Mouse (Mus musculus): Measurements from ENCODE around the gene A030005L19Rik. TPM values are rescaled to one million over a fixed set of nuclear protein-coding genes. Genes with fewer than 3 reads are reported as not detected.
"Not testable (repeated sequence)": the region's sequence is repeated elsewhere in the genome, so short reads cannot be mapped to it uniquely, and the experiment has no call there.

The A030005L19Rik gene
- total RNA-seq (2017) = 0.58 TPM in 1 of 3 replicates, not detected in the others

DNA sequence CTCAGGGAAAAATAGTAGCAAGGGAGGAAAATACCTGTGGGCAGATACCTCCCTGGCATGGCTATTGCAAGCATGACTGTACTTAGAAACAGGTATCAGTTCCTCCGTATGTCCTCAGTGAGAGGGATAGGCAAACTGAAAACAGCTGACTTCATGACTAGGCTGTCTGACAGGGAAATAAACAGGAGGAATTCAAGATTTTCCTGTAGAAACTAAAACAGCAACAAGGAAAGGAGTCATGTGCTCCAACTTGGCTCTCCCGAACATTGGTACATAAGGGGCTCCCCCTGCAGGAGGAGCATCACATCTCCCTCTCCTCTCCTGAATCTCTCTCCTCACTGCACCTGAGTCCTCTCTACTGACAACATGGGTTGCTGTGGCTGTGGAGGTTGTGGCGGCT is at the start of gene A030005L19Rik:
Gene A030005L19Rik (plus strand): TSS at position 301 of the 400 bp plus-strand sequence.
- ATAC-seq (replicated peaks; ENCODE audit: insufficient number of reproducible peaks, low FRiP score, low TSS enrichment, poor library complexity, severe bottlenecking) = no peak

DNA sequence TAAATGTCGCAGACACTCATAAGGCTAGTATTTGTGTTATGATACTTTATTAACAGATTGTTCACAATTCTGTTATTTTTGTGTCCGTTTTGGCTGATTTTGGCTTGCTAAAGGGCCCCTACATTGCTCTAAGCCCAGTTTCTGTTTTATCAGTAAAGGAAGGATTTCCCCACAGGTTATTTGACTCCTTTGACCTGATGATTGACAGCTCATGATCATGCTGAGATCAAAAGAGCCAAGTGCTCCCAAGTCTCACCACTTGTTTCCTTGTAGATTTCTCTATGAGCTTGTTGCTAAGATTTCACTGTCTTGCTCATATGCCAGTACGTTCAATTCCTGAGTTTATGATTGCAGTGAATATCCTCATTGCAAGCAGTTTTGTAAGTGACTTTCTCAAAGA is 42.9 kb upstream of the A030005L19Rik start:
- ATAC-seq (replicated peaks; ENCODE audit: insufficient number of reproducible peaks, low FRiP score, low TSS enrichment, poor library complexity, severe bottlenecking) = no peak

DNA sequence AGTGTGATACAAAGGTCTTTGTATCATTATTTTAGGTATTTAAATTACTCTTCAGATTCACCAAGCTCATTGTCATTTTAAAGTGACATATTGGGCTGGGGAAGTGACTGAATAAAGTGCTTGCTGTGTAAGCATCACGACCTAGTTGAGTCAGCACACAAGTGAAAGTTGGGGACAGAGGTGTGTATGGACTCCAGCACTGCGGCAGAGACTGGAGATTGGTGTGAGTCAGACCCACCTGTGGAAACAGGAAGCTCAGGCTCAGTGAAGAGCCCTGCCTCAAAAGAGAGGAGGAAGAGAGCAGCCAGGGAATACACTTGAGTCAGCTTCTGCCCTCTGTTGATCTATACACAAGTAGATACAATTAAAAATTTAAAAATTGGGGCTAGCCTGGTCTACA is 34.0 kb upstream of the A030005L19Rik start:
- ATAC-seq (replicated peaks; ENCODE audit: insufficient number of reproducible peaks, low FRiP score, low TSS enrichment, poor library complexity, severe bottlenecking) = no peak

DNA sequence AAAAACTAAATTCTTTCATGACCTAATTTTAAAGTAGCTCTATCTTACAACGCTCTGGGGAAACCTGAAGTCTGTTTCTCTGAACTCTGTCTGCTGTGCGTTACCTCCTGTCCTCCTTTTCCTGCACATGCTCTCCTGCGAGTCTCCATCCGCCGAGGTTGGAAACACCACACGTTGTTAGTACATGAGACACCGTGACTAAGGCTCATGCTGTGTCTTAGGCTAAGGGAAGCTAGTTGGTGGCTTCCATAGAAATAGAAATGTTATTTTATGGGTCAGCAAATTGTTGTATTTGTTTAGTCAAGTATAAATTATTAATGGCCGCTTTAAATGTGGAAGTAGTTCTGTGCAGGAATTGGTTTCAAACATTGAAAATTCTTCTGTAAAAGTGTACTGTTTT is 32.9 kb upstream of the A030005L19Rik start:
- no peak for ATAC-seq (replicated peaks; ENCODE audit: insufficient number of reproducible peaks, low FRiP score, low TSS enrichment, poor library complexity, severe bottlenecking)

DNA sequence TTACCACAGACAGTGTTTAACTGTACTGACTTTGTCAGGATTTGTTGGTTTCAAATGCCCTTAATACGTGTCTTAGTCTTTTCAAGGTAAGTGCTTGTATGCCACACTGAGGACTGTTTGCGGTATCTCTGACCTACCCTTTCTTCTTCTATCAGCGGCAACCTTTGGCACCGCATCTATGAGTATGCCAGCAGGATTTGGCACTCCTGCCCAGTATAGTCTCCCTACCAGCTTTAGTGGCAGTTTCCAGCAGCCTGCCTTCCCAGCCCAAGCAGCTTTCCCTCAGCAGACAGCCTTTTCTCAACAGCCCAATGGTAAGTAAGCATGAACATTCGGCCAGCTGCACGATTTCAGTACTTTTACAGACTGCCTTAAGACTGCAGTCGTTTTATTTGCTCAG is 19.9 kb upstream of the A030005L19Rik start:
- no peak for ATAC-seq (replicated peaks; ENCODE audit: insufficient number of reproducible peaks, low FRiP score, low TSS enrichment, poor library complexity, severe bottlenecking)

DNA sequence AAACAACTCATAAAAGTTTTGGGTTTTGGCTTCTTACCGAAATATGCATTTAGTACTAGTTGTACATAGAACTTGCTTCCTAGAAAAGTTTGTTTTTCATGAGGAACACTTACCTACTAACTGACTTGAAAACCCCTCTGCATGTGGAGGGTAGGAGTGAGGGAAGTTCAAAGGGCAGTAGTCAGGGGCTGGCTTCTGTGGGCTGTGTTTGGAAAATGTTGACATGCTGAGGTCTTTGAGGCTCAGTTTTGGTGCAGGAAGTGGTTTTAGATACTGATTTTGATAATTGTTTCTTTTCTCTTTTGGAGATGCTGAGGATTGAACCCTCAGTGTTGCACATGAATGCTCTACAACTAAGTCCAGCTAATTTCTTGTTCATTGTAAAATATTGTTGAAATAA is 12.6 kb upstream of the A030005L19Rik start:
- ATAC-seq (replicated peaks; ENCODE audit: insufficient number of reproducible peaks, low FRiP score, low TSS enrichment, poor library complexity, severe bottlenecking) = no peak

DNA sequence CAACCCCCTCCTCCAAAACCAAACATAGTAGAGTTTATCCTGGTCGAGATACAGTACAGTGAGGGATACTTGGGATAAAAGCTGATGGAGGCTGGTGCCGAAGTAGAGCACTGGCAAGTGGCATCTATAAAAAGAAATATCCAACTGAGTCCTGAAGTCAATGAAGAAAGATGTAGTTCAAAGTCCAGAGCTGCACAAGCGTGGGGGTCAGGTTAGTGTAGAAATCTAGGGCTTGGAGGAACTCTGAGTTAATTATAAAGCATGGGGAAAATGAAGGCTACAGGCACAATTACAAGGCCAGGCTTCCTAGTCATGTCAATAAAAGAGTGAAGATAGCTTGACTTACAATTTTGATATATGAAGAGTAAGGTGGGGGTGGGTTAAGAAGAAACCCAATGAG is 11.9 kb upstream of the A030005L19Rik start:
- ATAC-seq (replicated peaks; ENCODE audit: insufficient number of reproducible peaks, low FRiP score, low TSS enrichment, poor library complexity, severe bottlenecking) = no peak

DNA sequence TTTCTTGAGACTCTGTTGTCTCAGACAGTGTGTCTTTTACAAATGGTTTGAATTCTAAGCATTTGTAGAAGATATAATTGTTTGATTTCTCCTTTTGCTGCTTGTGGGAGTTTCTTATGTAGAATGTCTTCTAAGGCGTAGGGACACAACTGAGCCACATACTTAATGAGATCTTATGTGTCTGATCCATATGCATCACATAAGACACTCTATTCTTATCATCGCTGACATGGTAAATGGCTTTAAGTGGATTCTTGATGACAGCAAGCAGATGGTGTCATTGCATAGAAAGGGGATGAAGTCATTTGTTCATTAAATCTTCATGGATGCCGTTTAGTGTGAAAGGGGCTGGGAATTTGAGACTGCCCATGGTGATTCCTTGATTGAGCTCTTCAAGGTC is 7.2 kb upstream of the A030005L19Rik start:
- no peak for ATAC-seq (replicated peaks; ENCODE audit: insufficient number of reproducible peaks, low FRiP score, low TSS enrichment, poor library complexity, severe bottlenecking)

DNA sequence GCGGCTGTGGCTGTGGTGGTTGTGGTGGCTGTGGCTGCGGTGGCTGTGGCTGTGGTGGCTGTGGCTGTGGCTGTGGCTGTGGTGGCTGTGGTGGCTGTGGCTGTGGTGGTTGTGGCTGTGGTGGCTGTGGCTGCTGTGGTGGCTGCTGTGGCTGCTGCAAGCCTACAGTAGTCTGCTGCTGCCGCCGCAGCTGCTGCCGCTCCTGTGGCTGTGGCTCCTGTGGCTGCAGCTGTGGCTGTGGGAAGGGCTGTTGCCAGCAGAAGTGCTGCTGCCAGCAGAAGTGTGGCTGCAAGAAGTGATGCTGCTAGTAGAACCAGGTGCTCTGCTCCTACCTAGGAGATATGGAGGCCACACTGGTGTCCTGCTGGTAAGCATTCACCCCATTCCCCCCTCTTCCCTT is 309 bp downstream of the A030005L19Rik start:
- not testable (repeated sequence) for ATAC-seq (replicated peaks; ENCODE audit: insufficient number of reproducible peaks, low FRiP score, low TSS enrichment, poor library complexity, severe bottlenecking)

DNA sequence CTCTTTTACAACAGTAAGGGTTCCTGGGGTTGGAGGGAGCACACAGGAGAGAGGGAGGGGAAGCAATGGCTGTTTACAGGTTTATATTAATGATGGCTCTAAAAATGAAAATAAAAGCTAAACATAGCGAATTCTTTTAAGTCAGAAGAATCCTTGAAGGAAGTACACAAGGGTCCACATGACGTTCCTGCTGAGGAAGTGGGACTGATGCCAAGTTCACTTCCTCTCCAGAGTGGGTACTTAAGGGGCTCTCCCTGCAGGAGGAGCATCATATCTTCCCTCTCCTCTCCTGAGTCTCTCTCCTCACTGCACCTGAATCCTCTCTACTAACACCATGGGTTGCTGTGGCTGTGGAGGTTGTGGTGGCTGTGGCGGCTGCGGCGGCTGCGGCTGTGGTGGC is 11.5 kb downstream of the A030005L19Rik start, which contains the start of gene A030014E15Rik:
Gene A030014E15Rik (plus strand): TSS at position 268 of the 400 bp plus-strand sequence.
- no peak for ATAC-seq (replicated peaks; ENCODE audit: insufficient number of reproducible peaks, low FRiP score, low TSS enrichment, poor library complexity, severe bottlenecking)

DNA sequence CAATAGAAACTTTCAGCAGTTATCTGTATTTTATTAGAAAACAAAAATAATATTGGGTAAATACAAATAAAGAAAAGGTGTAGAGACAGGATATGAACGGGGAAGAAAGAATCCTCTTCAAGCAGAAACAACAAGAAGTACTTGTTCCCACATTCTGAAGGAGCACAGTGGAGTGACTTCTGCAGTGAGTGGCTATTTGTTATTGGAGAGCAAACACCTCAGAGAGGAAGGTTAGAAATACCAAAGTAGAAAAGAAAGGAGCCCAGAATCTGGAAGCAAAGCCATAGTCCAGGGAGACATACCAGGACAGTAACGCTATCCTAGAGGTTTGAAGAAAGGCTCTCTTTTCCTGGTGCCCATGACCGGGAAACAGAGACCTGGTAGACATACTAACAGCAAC is 17.4 kb downstream of the A030005L19Rik start:
- not testable (repeated sequence) for ATAC-seq (replicated peaks; ENCODE audit: insufficient number of reproducible peaks, low FRiP score, low TSS enrichment, poor library complexity, severe bottlenecking)

DNA sequence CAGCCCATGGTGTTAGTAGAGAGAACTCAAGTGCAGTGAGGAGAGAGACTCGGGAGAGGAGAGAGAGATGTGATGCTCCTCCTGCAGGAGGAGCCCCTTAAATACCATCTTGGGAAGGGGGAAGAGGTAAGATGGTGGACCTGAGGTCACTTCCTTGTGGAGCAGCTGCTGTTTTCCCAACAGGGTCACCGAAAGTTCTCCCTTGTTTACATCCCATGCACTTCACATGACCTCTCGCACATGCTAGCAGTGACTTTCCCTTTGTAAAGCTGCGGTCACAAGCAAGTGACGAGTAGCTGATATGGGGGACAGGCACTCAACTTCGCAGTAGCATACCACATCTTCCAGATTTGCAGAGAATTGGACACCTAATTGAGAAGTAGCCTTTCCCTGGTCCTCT is 18.2 kb downstream of the A030005L19Rik start, which contains the start of gene Gm6217:
Gene Gm6217 (minus strand): TSS at position 74 of the 400 bp plus-strand sequence.
- ATAC-seq (replicated peaks; ENCODE audit: insufficient number of reproducible peaks, low FRiP score, low TSS enrichment, poor library complexity, severe bottlenecking) = not testable (repeated sequence)

DNA sequence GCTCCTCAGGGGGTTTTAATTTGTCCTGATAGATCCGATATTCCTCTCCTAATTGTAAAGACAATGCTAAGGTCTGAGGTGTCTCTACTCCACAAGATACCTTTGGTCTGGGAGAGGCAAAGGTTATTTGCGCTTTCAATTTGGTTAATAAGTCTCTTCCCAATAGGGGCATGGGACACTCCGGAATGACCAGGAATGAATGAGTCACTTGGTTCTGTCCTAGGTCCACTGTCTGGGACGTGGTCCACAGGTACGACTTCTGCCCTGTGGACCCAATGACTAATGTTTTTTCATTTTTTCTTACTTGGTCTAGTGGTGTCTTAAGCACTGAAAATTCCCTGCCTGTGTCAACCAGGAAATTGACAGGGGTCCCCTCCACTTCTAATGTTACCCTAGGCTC is 25.5 kb downstream of the A030005L19Rik start:
- no peak for ATAC-seq (replicated peaks; ENCODE audit: insufficient number of reproducible peaks, low FRiP score, low TSS enrichment, poor library complexity, severe bottlenecking)

DNA sequence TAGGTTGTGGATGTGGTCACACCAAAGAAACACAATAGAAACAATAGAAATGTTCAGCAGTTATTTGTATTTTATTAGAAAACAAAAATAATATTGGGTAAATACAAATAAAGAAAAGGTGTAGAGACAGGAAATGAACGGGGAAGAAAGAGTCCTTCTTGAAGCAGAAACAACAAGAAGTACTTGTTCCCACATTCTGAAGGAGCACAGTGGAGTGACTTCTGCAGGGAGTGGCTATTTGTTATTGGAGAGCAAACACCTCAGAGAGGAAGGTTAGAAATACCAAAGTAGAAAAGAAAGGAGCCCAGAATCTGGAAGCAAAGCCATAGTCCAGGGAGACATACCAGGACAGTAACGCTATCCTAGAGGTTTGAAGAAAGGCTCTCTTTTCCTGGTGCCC is 29.4 kb downstream of the A030005L19Rik start:
- ATAC-seq (replicated peaks; ENCODE audit: insufficient number of reproducible peaks, low FRiP score, low TSS enrichment, poor library complexity, severe bottlenecking) = not testable (repeated sequence)

DNA sequence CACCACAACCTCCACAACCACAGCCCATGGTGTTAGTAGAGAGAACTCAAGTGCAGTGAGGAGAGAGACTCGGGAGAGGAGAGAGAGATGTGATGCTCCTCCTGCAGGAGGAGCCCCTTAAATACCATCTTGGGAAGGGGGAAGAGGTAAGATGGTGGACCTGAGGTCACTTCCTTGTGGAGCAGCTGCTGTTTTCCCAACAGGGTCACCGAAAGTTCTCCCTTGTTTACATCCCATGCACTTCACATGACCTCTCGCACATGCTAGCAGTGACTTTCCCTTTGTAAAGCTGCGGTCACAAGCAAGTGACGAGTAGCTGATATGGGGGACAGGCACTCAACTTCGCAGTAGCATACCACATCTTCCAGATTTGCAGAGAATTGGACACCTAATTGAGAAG is 30.2 kb downstream of the A030005L19Rik start, which contains the start of gene A030003K21Rik:
Gene A030003K21Rik (minus strand): TSS at position 94 of the 400 bp plus-strand sequence.
- not testable (repeated sequence) for ATAC-seq (replicated peaks; ENCODE audit: insufficient number of reproducible peaks, low FRiP score, low TSS enrichment, poor library complexity, severe bottlenecking)

DNA sequence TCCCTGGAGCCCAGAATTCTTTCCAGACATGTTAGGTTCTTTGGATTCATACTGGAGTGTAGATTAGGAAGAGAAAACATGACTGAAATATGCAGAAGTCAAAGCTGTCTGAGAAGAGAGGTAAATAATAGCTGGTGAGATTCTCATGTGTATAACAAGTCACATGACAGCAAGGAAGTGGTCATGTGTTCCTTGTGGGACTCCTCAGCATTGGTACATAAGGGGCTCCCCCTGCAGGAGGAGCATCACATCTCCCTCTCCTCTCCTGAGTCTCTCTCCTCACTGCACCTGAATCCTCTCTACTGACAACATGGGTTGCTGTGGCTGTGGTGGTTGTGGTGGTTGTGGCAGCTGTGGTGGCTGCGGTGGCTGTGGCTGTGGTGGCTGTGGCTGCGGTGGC is 32.9 kb downstream of the A030005L19Rik start:
- not testable (repeated sequence) for ATAC-seq (replicated peaks; ENCODE audit: insufficient number of reproducible peaks, low FRiP score, low TSS enrichment, poor library complexity, severe bottlenecking)

DNA sequence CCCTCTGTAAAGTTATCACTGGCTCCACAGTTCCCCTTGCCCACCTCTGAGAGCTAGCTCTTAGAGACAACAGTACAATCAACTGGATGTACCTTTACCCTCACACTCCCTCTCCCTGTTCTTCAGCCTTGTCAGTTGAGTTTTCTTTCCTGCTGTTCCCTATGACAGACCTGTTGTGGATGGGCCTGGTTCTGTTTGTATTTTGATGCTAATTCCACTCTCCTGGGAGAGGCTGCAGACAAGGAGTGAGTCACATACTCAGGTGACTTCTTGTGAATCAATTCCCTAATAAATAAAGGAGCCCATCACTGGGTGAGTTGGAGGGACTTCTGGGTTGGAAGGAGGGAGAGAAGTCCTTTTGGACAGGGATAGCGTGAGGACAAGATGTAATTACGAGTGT is 35.5 kb downstream of the A030005L19Rik start:
- ATAC-seq (replicated peaks; ENCODE audit: insufficient number of reproducible peaks, low FRiP score, low TSS enrichment, poor library complexity, severe bottlenecking) = no peak

DNA sequence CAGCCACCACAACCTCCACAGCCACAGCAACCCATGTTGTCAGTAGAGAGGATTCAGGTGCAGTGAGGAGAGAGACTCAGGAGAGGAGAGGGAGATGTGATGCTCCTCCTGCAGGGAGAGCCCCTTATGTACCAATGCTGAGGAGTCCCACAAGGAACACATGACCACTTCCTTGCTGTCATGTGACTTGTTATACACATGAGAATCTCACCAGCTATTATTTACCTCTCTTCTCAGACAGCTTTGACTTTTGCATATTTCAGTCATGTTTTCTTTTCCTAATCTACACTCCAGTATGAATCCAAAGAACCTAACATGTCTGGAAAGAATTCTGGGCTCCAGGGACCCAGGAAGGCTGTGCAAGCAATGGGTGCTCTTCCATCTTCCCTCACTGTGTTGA is 42.8 kb downstream of the A030005L19Rik start, which contains the start of gene Gm7544:
Gene Gm7544 (minus strand): TSS at position 101 of the 400 bp plus-strand sequence.
- not testable (repeated sequence) for ATAC-seq (replicated peaks; ENCODE audit: insufficient number of reproducible peaks, low FRiP score, low TSS enrichment, poor library complexity, severe bottlenecking)

DNA sequence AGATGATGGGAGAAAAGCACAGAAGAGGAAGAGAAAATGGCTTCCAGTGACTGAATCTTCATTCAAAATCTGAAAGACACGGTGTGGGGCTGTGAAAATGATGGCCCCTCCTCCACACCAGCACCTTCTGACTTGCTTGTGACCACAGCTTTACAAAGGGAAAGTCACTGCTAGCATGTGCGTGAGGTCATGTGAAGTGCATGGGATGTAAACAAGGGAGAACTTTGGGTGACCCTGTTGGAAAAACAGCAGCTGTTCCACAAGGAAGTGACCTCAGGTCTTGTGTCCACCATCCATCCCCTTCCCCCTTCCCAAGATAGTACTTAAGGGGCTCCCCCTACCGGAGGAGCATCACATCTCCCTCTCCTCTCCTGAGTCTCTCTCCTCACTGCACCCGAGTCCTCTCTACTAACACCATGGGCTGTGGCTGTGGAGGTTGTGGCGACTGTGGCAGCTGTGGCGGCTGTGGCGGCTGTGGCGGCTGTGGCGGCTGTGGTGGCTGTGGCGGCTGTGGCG is 46.8 kb downstream of the A030005L19Rik start, which contains the start of gene Gm47955:
Gene Gm47955 (plus strand): TSS at position 417 of the 516 bp plus-strand sequence.
- ATAC-seq (replicated peaks; ENCODE audit: insufficient number of reproducible peaks, low FRiP score, low TSS enrichment, poor library complexity, severe bottlenecking) = no peak

All from monocyte, adult 5-6 weeks (primary cell).